Mouse (Mus musculus) ZHBTc4 (cell line): ENCODE data around the gene Gbe1.

Experiments used
- DNase-seq: peaks from one replicate; pipeline ENCODE4 v3.0.0-alpha.2; 2011; ENCODE audit warnings: low read depth, low spot score

Gbe1 gene

DNA sequence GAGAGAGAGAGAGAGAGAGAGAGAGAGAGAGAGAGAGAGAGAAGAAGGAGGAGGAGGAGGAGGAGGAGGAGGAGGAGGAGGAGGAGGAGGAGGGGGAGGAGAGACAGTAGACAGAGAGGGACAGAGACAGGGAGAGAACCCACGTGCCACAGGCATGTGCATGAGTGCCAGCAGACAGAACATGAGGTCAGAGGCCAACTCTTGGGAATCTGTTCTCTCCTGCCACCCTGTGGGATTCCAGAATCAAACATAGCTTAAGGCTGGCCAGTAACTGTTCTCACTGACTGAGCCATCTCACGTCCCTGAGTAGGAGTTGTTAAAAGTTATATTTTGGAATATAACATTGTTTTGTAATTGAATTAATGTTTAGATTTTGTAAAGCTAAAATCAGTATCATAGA, 39.3 kb downstream of the Gbe1 start:
- DNase-seq, result no peak

DNA sequence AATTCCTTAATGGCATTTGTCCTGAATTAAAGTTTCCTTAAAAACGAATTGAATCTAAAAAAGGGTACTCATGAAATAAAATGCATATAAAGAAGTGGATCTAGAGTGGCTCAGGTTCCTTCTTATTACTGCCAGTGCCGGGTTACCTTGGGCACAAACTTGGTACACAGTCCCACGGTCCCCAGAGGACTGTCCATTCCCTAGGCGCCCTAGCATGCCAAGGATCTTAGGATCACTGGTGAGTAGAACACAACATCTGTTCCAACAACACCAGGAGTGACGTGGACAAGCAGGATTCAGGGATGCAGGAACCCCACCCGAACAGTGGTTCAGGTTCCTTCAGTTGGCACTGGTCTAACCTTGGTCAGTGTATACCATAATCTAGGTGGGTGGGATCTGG, 44.6 kb downstream of the Gbe1 start:
- no peak for DNase-seq

DNA sequence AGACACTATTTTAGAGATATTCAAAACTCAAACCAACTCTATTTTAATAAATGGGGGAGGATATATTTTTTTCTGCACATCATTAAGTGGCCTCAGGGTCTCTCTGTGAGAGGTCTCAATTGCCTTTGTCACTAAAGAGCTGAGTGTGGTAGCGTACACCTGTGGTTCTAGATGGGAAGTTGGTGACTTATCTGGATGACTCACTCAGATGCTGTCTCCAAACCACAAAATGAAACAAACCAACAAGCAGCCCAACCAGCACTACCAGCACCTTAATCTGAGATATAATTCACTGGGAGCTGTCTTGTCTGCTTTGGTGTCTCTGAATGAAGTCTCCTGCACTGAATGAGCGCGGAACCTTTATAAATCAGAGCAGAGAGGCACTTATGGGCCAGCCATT, 51.5 kb downstream of the Gbe1 start:
- no peak for DNase-seq

DNA sequence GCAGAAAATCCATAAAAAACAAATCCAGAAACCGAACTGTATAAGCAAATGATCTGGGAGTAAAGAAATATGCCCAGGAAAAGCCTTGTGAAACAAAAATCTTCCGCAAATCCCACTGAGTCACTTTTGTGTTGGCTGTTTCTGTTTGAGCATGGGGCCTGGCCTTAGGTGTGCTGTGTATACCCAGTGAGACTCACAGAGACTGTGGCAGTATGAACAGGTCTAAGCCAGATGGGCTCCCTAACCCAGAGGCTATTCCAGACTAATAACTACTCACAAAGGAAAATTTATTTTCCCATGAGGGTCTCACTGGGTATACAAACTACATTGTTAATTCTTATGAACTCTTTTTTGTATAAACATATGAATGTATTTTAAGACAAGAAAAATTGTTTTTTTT, 67.3 kb downstream of the Gbe1 start:
- no peak for DNase-seq

DNA sequence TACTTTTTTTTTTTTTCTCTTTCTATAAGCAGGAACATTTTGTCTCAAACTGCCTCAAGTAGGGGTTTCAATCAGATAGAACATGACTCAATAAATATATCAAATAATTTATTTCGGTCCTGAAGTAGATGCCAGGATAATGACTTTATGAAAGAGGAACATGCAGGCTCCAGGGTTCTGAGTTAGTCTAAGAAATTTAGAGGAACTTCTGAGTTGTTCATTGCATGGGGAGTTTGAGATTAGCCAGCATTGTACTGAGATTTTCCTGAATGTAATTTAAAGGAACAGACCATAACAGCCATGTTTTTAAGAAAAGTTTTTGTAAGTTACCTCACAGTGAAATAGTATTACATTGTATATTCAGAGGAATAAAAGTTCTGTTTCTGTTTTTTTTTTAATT, 71.7 kb downstream of the Gbe1 start:
- DNase-seq, result no peak

DNA sequence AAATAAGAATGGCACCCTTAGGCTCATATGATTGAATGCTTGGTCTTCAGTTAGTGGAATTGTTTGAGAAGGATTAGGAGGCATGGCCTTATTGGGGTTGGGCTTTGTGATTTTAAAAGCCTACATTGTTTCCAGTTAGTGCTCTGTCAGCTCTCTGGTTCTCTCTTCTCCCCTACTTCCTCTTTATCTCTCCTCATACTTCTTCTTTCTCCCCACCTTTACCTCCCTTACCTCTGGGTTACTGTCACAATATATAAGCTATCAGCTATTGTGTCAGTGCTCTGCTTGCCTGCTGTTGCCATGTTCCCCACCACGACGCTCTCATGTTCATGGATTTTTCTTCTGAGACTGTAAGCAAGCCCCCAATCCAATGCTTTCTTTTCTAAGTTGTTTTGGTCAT, 73.6 kb downstream of the Gbe1 start:
- DNase-seq, result no peak

DNA sequence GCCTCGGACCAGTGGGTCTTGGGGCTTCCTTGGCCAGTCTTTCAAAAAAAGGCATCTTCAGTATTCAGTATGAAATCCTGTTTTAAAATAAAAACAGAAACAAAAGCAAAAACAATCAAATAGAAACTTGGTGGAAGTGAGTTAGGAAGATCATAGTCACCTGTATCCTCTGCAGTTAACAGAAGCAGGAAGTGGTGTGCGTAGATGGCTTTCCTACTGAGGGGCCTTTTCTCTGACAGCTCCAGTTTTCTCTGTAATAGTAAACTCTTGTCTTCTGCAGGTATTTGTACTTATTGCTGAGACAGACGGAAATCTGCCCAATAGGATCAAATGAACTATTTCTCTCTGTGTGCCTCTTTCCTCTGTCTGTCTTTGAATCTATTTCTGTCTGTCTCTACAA, 81.5 kb downstream of the Gbe1 start:
- no peak for DNase-seq

DNA sequence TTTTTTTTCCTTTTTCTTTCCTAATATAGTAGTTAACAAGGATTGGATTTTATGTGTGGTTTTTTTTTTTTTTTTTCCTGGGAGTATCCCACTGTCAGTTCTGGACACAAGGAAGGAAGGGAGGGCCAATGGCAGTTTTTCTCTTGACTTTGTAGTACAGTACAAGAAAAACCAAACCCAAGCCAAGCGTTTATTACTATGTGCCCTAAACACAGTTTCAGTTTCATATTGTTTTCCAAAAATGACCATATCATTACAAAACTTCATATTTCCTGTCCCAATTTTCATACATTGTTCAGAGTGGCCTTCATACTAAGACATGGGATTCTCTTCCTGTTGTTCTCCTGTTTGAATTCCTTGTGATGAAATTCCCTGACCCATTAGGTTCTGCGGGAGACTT, 94.0 kb downstream of the Gbe1 start:
- DNase-seq, result no peak

DNA sequence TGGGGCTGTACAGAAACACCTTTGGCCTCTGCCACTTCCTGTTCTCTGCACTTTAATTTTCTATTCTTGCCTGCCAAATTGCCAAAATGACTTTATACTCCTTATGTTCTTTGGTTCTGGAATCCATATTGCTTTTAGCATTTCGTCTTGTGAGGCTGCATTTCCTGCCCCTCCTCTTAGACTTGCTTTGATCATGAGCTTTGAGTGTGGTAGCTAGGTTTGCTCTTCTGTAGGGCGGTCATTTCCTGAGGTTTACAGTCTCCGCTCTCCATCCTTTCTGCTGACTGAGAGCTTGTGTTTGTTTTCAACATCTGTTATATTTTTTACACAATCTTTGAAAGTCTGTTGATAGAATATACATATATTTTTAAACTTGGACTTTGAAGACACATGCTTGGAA, 107.3 kb downstream of the Gbe1 start:
- DNase-seq, result no peak

DNA sequence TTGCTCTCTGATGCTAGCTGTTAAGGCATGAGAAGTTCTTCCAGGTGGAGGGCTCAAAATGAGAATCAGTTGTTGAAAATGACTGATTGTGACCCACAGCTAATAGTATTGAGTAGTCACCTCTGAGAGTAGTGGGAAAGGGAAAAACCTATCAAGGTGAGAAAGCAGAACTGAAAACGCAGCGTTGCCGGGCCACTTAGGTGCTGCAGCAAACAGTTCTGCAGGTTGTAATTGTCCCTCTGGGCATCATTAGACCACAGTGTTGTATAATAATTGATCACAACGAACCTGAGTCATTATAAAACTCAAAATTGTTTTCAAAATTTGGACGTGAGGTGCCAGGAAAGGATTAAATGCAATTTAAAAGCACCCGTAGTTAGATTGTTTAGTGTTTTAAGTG, 135.8 kb downstream of the Gbe1 start:
- DNase-seq, result no peak

DNA sequence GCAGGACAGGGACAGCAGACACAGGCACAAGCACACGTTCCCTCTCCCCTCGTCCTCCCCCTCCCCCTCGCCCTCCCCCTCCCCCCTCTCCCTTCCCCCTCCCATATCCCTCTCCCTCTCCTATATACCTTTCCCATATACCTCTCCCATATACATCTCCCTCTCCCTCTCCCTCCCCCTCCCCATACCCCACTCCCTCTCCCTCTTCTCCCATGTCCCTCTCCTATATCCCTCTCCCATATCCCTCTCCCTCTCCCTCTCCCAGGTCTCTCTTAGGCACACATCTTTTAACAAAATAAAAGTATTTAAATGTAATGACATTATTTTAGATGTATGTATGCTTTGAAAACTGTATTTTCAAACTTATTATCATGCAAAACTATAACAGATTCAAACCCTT, 161.8 kb downstream of the Gbe1 start:
- no peak for DNase-seq

DNA sequence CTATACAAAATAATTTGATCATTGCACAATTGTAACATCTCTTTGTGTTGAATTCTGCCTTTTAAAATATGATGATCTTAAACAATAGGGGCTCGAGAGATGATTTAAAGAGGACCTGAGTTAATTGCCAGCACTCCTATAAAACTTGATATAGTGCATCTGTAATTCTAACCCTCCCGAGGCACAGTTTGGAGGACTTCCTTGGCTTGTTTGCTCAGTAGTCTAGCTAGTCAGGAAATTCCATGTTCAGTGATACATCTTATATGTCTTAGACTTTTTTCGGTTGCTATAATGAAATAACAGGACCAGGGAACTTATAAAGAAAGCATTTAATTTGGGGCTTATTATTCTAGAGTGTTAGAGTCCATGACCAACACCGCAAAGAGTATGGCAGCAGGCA, 162.4 kb downstream of the Gbe1 start:
- DNase-seq, result no peak

DNA sequence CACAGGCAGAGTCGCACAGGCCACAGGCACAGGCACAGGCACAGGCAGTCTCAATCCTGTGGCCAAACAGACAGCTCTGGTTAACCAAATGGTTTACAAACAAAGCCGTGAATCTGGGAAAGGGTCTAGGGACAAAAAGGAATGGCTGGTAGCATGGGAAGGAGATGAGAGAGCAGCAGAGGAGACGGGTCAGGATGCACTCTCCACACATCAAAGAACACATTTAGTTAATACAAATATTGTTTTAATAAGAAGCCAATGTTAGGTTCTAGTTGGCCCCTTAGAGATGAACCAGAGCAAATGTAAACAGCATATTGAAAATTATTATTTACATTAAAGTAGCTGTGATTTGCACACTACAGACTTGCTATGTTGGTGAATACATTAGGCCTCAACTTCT, 166.7 kb downstream of the Gbe1 start:
- DNase-seq, result no peak

DNA sequence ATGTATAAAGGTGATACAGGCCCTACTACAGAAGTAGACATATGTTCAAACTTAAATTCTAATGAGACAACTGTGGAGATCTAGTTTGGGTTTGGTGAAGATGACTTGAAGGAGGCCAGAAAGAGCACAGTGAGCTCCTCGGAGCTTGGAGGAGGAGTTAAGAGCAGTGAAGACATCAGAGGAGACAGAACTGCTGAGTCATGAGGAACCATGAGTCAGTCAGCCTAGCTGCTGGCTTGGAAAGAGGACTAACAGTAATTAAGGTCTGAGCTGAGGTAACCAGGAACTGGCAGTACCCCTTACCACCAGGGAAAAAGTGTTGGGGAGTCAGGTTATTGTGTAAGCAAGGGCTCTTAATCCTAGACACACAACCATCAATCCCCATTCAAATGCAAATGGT, 192.7 kb downstream of the Gbe1 start:
- DNase-seq, result peak; percentile 9

DNA sequence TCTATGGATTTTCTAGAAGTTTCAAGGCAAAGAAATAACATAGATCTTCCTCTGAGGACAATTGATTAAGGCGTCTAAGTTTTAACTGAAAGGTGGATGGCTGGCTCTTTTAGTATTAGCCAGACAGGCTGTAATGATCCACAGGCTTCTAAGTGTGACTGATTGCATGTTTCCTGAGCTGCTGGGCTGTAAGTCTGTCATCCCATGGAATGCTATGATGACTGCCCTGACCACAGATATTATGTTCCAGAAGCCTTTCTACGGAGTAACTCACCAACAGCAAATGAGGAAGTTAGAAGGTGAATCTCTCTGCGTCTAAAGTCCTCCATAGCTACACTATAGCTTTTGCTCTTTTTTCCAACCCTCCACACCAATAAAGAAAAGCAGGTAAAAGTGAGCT, 197.2 kb downstream of the Gbe1 start:
- no peak for DNase-seq

DNA sequence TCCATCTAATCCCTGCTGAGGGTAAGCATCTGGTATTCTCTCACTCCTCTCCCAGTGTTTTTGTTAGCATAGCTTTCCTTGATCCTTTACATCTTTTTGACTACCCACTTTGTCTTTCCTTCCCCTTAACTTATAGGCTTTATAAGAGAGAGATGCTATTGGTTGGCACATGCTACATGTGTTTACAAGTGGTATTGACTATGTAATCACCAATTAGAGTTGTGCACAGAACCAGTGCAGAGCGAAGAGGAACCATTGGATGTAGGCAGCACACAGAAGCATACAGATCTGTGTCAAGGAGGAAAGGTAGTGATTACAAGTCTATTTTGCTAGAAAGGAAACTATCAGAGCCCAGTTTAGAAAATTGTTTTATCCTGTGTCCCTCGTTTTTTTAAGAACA, 209.1 kb downstream of the Gbe1 start:
- no peak for DNase-seq

DNA sequence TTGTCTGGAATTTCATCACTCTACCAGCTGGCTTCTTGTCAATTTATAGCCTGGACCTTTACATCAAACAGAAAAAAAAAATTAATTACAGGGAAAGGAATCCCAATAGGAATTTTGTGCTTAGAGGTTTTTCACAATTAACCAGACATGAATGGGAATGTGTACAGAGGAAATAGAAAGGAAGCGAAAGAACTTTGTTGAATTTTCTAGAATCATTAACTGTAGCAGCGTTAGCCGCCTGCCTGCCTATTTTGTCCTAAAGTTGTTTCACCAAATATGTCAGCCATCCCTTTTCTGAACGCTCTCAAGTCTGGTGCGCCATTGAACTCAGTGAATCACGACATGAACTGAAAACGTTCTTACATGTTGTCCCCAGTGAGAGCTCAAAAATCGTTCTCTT, 209.8 kb downstream of the Gbe1 start:
- DNase-seq, result no peak

DNA sequence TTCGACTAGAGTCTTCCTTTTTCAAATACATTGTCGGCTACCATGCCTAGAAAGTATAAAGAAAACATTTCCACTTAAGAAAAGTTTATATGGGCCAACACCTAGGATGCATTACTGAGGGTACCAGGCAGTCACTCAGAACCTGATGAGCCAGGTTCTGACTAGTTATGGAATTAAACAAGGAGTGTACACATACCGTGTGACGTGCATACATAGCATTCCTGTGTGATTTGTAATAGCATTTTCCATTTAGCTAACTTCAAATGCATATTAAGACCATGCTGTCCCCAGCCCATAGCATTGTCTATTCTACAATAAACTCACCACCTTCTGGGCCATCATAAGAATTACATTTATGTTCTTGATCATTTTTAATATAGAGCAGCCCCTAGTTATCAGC, 210.5 kb downstream of the Gbe1 start:
- DNase-seq, result no peak

DNA sequence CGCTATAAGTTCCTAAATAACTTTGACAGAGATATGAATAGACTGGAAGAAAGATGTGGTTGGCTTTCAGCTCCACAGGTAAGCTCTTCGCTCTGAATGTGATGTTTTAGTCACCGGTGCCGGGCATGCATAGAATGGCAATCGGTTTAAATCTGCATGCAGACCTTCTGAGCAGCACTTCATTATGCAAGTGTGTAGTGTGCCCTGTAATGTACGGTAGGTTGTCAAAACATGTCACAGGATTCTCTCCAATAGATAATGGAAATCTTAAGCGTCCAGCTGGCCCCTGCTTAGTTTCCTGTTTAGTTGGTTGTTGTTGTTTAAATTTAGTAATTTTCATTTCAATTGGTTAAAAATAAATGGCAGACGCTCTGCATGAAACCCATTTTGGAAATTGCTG, 213.5 kb downstream of the Gbe1 start:
- no peak for DNase-seq

DNA sequence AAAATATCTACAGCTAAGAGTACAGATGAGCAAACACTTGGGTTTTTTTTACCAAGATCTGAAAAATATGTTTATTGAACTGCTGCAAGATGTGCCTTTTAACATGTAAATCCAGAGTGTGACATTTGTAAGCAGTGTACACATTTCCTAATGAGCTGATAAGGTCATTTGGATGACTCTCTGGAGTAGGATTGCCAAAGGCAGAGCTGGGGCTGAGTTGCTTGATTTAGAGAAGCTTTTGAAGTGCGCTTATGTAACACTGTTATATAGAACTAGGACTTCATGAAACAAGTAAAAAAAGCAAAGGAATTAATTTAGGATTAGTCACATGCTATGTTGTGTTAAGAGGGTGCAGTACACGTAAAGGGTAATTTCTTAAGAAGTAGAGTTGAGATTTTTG, 221.5 kb downstream of the Gbe1 start:
- DNase-seq, result no peak

DNA sequence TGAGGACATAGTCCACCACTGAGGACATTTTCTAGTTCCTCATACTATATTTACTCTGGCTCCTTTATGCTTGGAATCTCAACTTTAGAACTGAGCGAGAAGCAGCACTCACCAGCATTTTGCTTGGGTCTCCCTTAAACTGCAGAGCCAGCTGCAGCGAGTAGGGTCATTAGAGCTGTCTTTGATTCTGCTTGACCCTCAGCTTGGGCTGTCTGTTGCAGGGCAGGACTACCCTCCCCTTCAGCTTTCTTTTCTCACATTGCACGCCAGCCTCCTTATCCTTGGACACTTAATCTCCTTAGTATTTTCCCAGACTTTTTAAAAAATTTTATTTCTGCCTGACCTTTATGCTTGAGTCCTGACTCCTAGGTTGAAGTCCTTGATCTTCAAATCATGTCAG, 237.1 kb downstream of the Gbe1 start:
- DNase-seq, result no peak

DNA sequence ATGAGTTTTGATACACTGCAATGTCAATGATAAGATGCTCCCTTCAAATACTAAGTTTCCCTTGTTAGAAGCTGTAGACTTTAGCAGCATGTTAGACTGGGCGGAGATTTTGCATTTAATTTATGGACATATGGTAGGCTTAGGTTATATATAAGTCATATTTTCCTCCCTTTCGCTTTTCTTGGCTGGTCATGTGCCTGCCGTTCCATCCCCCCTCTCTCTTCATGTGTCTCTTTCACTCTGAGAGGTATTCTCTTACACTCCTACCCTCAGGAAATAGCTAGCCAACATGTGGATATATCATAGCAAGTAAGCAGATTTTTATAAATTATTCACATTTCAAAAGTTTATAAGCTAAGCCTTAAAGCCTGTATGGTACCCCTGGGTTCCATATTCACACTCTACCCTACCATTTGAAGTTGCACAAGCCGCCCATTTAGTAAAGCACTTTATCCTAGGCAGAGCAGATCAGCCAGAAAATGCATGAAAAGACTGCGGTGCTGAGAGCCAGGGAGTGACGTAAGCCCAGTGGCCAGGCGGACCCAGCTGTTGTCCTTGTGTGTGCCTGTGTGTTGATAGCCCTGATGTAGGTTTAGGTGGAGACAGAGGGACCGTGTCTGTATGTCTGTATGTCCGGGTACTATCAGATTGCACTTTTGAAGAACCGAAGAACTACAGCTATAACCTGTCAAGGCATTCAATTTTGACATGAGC, 248.0 kb downstream of the Gbe1 start:
- no peak for DNase-seq

DNA sequence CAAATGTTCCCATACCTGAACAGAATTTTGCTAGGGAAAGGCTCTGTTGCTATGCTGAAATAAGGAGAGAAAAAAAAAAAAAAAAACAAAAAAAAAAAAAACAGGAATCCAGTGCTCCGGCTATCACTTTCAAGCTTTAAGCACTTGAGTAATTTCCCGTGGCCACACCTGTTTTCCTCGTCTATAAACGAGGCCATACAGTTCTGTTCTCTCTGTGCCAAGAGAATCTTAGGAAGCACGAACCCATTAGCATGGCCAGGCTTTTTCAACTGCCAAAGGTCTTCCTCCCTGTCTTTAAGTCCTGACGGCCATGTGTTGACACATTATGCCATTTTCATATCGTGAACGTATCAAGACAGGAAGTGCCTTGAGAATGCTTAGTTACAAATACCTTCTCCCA, 248.8 kb downstream of the Gbe1 start:
- DNase-seq, result no peak

DNA sequence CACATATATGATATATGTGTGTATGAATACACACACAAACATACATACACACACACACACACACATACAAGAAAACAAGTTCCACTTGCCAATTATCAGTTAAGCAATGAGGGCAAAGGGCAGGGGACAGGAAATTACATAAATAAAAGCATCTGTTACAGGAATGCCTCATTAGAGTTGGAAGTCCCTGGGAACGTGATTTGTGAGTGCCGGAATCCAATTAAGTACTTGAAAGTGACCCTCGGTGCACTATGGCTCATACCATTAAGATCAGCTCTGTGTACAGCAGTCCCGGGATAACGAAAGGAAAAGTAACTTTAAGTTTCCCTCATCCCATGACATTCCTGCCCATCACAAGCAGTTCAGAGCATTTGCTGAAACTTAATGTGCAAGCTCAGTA, 249.7 kb downstream of the Gbe1 start:
- DNase-seq, result no peak
